Mouse (Mus musculus): Measurements from ENCODE around the gene Zfp142. TPM values are rescaled to one million over a fixed set of nuclear protein-coding genes. Genes with fewer than 3 reads are reported as not detected.

The Zfp142 gene
- polyA plus RNA-seq, 1 experiment: 23.9 TPM

DNA sequence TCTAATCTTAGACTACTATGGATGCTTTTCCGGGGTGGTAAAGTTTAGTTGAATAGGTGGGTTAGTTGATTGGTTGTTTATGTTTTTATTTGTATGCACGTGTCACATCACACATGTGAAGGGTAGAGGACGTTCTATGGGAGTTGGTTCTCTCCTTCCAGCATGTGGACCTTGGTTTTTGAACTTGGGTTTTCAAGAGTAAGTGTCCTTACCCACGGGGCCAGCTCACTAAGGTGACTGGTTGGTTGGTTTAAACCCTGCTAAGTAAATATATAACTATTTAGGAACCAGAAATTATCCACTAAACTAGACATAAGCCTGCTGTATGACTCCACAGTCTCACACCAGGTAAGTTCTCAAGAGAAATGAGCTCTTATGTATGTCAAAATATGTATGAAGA, 63.3 kb downstream of the Zfp142 start:
- Histone ChIP-seq H3K4me3 (ENCODE audit: insufficient read depth, low read length) (no peak overlapping the region), H3K4me1 (ENCODE audit: control insufficient read depth, insufficient read depth, low read length) (no peaks in the 10 kb centered on the region), H3K27ac (ENCODE audit: insufficient read depth, low read length) (no peak overlapping the region)
- TF ChIP-seq CTCF (IDR thresholded peaks at IDR 0.05; ENCODE audit: extremely low read depth, insufficient read depth, low read length): no peak
- no peak for TF ChIP-seq POLR2A (IDR thresholded peaks at IDR 0.05; ENCODE audit: extremely low read depth, insufficient read depth, low read length)

DNA sequence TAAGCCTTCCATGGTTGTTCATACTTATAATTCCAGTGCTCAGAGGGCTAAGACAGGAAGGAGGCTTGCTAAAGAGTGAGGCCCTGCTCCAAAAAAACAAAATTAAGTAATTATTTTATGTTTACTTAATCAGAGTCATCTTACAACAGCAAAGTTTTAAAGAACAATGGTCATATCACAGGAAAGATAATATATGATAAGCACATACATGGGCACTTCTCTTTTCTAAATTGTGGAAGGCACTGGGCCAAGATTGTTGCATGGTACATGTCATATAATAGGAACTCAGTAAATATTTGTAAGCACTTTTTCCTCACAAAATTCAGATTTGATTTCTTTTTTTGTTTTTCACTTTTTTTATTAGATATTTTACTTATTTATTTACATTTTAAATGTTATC, 68.2 kb downstream of the Zfp142 start:
- TF ChIP-seq CTCF (IDR thresholded peaks at IDR 0.05; ENCODE audit: extremely low read depth, insufficient read depth, low read length) (no peak), POLR2A (IDR thresholded peaks at IDR 0.05; ENCODE audit: extremely low read depth, insufficient read depth, low read length) (no peak)
- no peak overlapping the region for H3K27ac ChIP-seq (ENCODE audit: insufficient read depth, low read length)
- no peak overlapping the region for H3K4me3 ChIP-seq (ENCODE audit: insufficient read depth, low read length)
- H3K4me1 ChIP-seq (ENCODE audit: control insufficient read depth, insufficient read depth, low read length): no peaks in the 10 kb centered on the region

Other genes with a start within 250 kb of the Zfp142 start
- gene Catip, start 226.1 kb downstream of the Zfp142 start, polyA plus RNA-seq (2012; rRNA removed): 4.6 and 5.1 TPM in 2 replicates
- 7.6 and 8.9 TPM in 2 replicates for gene Slc11a1, start 213.1 kb downstream of the Zfp142 start, polyA plus RNA-seq (2012; rRNA removed)
- 25.4 and 26.8 TPM in 2 replicates for gene Ctdsp1, start 196.7 kb downstream of the Zfp142 start, polyA plus RNA-seq (2012; rRNA removed)
- 0.56 and 0.66 TPM in 2 replicates for gene Vil1, start 178.9 kb downstream of the Zfp142 start, polyA plus RNA-seq (2012; rRNA removed)
- gene Cnot9, start 82.2 kb downstream of the Zfp142 start, polyA plus RNA-seq (2012; rRNA removed): 25.0 and 26.5 TPM in 2 replicates
- 18.5 and 20.4 TPM in 2 replicates for gene Plcd4, start 45.4 kb downstream of the Zfp142 start, polyA plus RNA-seq (2012; rRNA removed)
- 9.7 and 10.4 TPM in 2 replicates for gene Usp37, start 44.0 kb downstream of the Zfp142 start, polyA plus RNA-seq (2012; rRNA removed)
- gene Bcs1l, start within 50 bp of the Zfp142 start, polyA plus RNA-seq (2012; rRNA removed): 29.9 and 31.4 TPM in 2 replicates
- gene Rnf25, start 13.2 kb upstream of the Zfp142 start, polyA plus RNA-seq (2012; rRNA removed): 125 and 128 TPM in 2 replicates
- gene Stk36, start 13.2 kb upstream of the Zfp142 start, polyA plus RNA-seq (2012; rRNA removed): 3.7 and 4.4 TPM in 2 replicates
- 17.0 and 17.7 TPM in 2 replicates for gene Ttll4, start 73.5 kb upstream of the Zfp142 start, polyA plus RNA-seq (2012; rRNA removed)
- gene Cyp27a1, start 125.3 kb upstream of the Zfp142 start, polyA plus RNA-seq (2012; rRNA removed): 9.9 and 12.5 TPM in 2 replicates
- gene Prkag3, start 161.0 kb upstream of the Zfp142 start, polyA plus RNA-seq (2012; rRNA removed): 0.06 and 0.13 TPM in 2 replicates
- gene Wnt6, start 183.6 kb upstream of the Zfp142 start, polyA plus RNA-seq (2012; rRNA removed): 1.2 and 2.2 TPM in 2 replicates
- 8.1 and 8.8 TPM in 2 replicates for gene Wnt10a, start 203.3 kb upstream of the Zfp142 start, polyA plus RNA-seq (2012; rRNA removed)